Mouse (Mus musculus) ES-E14 (cell line): Measurements from ENCODE around the gene Phrf1.

Experiments used
- CHD2 ChIP-seq: IDR thresholded peaks from 2 replicates; pipeline ENCODE4 v1.6.1; 2014; ENCODE audit warnings: mild to moderate bottlenecking, low read depth, low read length, inconsistent platforms
- HCFC1 ChIP-seq: IDR thresholded peaks from 2 replicates; pipeline ENCODE4 v1.6.1; 2012; ENCODE audit warnings: low read length, inconsistent platforms, borderline replicate concordance; ENCODE audit not compliant: insufficient read depth
- MAFK ChIP-seq: IDR thresholded peaks from 2 replicates; pipeline ENCODE4 v1.6.1; 2014; ENCODE audit warnings: mild to moderate bottlenecking, low read depth, low read length, inconsistent platforms; ENCODE audit not compliant: insufficient read depth
- ZC3H11A ChIP-seq: IDR thresholded peaks from 2 replicates; pipeline ENCODE4 v1.6.1; 2012; ENCODE audit warnings: low read depth, mild to moderate bottlenecking, inconsistent platforms, low read length, borderline replicate concordance
- ZNF384 ChIP-seq: IDR thresholded peaks from 2 replicates; pipeline ENCODE4 v1.6.1; 2012; ENCODE audit warnings: low read depth, low read length, inconsistent platforms

- no peak for TF ChIP-seq HCFC1
- no peak for TF ChIP-seq CHD2
- no peak for TF ChIP-seq MAFK
- TF ChIP-seq ZNF384: no peak
- no peak for TF ChIP-seq ZC3H11A
Measured at GRCm38 (mm10) chr7:141230570-141230969, 2.0 kb downstream of the Phrf1 start.
